Mouse (Mus musculus): ENCODE measurements around the gene Akr1c18.
A peak's percentile ranks its signal among the peaks of the same experiment; 100 is the strongest.
"Not testable (repeated sequence)": the region's sequence is repeated elsewhere in the genome, so short reads cannot be mapped to it uniquely, and the experiment has no call there.

Akr1c18 gene

GRCm38 (mm10) chr13:4150518-4150917 lies at the start of gene Akr1c18:
Gene Akr1c18, minus strand, starts transcription at chr13:4150654.
- DNase-seq = peak; percentile 43

- DNase-seq = no peak
Observed at GRCm38 (mm10) chr13:4192511-4192910, 42.1 kb upstream of the Akr1c18 start.

GRCm38 (mm10) chr13:4190904-4191303 lies 40.5 kb upstream of the Akr1c18 start, which contains the start of gene Akr1c13:
Gene Akr1c13, plus strand, starts transcription at chr13:4191150.
- peak; percentile 91 for DNase-seq

GRCm38 (mm10) chr13:4188174-4188573 lies 37.7 kb upstream of the Akr1c18 start:
- DNase-seq = no peak

- not testable (repeated sequence) for DNase-seq
Observed at GRCm38 (mm10) chr13:4186641-4187411, 36.4 kb upstream of the Akr1c18 start.

- DNase-seq = no peak
Observed at GRCm38 (mm10) chr13:4183116-4183515, 32.7 kb upstream of the Akr1c18 start.

GRCm38 (mm10) chr13:4181321-4181720 lies 30.9 kb upstream of the Akr1c18 start:
- not testable (repeated sequence) for DNase-seq

- DNase-seq = no peak
Observed at GRCm38 (mm10) chr13:4172978-4173377, 22.5 kb upstream of the Akr1c18 start.

GRCm38 (mm10) chr13:4168006-4168405 lies 17.6 kb upstream of the Akr1c18 start:
- DNase-seq = no peak

GRCm38 (mm10) chr13:4155286-4155685 lies 4.8 kb upstream of the Akr1c18 start:
- DNase-seq = peak; percentile 18

GRCm38 (mm10) chr13:4153593-4153992 lies 3.1 kb upstream of the Akr1c18 start:
- peak; percentile 27 for DNase-seq

GRCm38 (mm10) chr13:4152908-4153307 lies 2.5 kb upstream of the Akr1c18 start:
- no peak for DNase-seq

GRCm38 (mm10) chr13:4144261-4144660 lies 6.2 kb downstream of the Akr1c18 start:
- DNase-seq = no peak

GRCm38 (mm10) chr13:4133070-4133469 lies 17.4 kb downstream of the Akr1c18 start:
- no peak for DNase-seq

- no peak for DNase-seq
Observed at GRCm38 (mm10) chr13:4131721-4132120, 18.7 kb downstream of the Akr1c18 start.

- no peak for DNase-seq
Observed at GRCm38 (mm10) chr13:4131317-4131716, 19.1 kb downstream of the Akr1c18 start.

GRCm38 (mm10) chr13:4129100-4129499 lies 21.4 kb downstream of the Akr1c18 start:
- DNase-seq = peak; percentile 71

GRCm38 (mm10) chr13:4125846-4126245 lies 24.6 kb downstream of the Akr1c18 start:
- DNase-seq = not testable (repeated sequence)

- not testable (repeated sequence) for DNase-seq
Observed at GRCm38 (mm10) chr13:4124471-4124870, 26.0 kb downstream of the Akr1c18 start.

- no peak for DNase-seq
Observed at GRCm38 (mm10) chr13:4123146-4123545, 27.3 kb downstream of the Akr1c18 start.

- DNase-seq = no peak
Observed at GRCm38 (mm10) chr13:4119181-4119904, 31.1 kb downstream of the Akr1c18 start.

GRCm38 (mm10) chr13:4110281-4111188 lies 39.9 kb downstream of the Akr1c18 start:
- DNase-seq = peak; percentile 90

- no peak for DNase-seq
Observed at GRCm38 (mm10) chr13:4102721-4103120, 47.7 kb downstream of the Akr1c18 start.
